Mouse (Mus musculus) G1E (cell line): ENCODE data around the gene Smyd4.

Experiments
- CTCF ChIP-seq: IDR thresholded peaks from 2 replicates; pipeline ENCODE4 v1.5.1; 2012; ENCODE audit warnings: low read depth, low read length, inconsistent platforms, mixed read lengths
- GATA1 ChIP-seq: IDR thresholded peaks from 2 replicates; pipeline ENCODE4 v1.6.1; 2012; ENCODE audit warnings: borderline replicate concordance, low read length, inconsistent platforms, mixed read lengths
- POLR2AphosphoS5 ChIP-seq: IDR thresholded peaks from 2 replicates; pipeline ENCODE4 v1.6.1; 2012; ENCODE audit warnings: low read depth, low read length, inconsistent platforms; ENCODE audit not compliant: insufficient replicate concordance

DNA sequence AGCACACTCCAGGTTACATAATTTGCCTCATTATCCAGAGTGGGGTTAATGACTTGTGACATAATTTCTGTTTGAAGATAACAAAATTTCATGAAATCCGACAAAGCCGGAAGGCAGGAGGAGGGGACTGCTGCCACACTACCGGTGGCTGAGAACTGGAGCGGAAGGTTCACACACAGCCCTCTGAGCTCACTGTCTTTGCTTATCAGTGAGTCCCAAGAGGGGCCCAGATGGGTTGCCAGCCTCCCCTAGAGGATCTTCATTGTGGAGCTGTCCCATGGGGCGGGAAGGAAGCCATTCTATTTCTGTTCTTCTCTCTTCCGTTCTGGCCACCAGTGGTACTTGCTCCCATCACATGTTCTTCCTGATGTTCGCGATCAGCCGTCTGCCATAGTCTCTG is 47.3 kb upstream of the Smyd4 start:
- TF ChIP-seq CTCF: no peak
- no peak for TF ChIP-seq POLR2AphosphoS5
- no peak for TF ChIP-seq GATA1
